Mouse (Mus musculus) cerebellum, adult 2 months (tissue): ENCODE results near the gene Tprg. TPM values are rescaled to one million over a fixed set of nuclear protein-coding genes. Genes with fewer than 3 reads are reported as not detected.

Experiments
- DNase-seq, 2 experiments: peaks; one replicate each; pipeline ENCODE4 v3.0.0; 2021
- H3K27ac ChIP-seq: fragments of 200-500 bp; 2 replicates; pipeline ENCODE4 v1.5.1; 2012; ENCODE audit warnings: low read length, control low read depth, inconsistent platforms; ENCODE audit not compliant: insufficient read depth
- H3K27me3 ChIP-seq: fragments of 200-500 bp; 2 replicates; pipeline ENCODE4 v1.6.1; 2012; ENCODE audit warnings: inconsistent platforms, mild to moderate bottlenecking, low read length, moderate library complexity; ENCODE audit not compliant: control insufficient read depth, insufficient read depth
- H3K4me1 ChIP-seq: fragments of 200-500 bp; 2 replicates; pipeline ENCODE4 v1.6.1; 2011; ENCODE audit warnings: low read length; ENCODE audit not compliant: control insufficient read depth, insufficient read depth
- H3K4me3 ChIP-seq: fragments of 200-500 bp; replicated peaks from 2 replicates; pipeline ENCODE3; 2011; ENCODE audit warnings: mild to moderate bottlenecking, low read depth, low read length, control low read depth; ENCODE audit not compliant: insufficient read depth
- CTCF ChIP-seq: fragments of 200-500 bp; IDR thresholded peaks from 2 replicates; pipeline ENCODE4 v1.5.1; 2011; ENCODE audit warnings: low read depth, mild to moderate bottlenecking, control low read depth, low read length, moderate library complexity, borderline replicate concordance; ENCODE audit not compliant: insufficient read depth
- POLR2A ChIP-seq: fragments of 200-500 bp; IDR thresholded peaks from 2 replicates; pipeline ENCODE4 v1.6.1; 2011; ENCODE audit warnings: low read length, control low read depth, borderline replicate concordance; ENCODE audit not compliant: insufficient read depth
- WGBS: fragments of 180-500 bp; shearing (Covaris S2); methylation state at CpG from one replicate; pipeline ENCODE4 v1.1.7; 2018; 5-methylcytosine and 5-hydroxymethylcytosine counted together
- polyA plus RNA-seq: library from polyadenylated mRNA; depleted of rRNA; stranded (reverse); fragments of >200 nt; gene quantifications from 2 replicates; pipeline ENCODE4 v1.2.3, GENCODE M21; 2012

The Tprg gene
- polyA plus RNA-seq, 1 experiment = 0.15 TPM

DNA sequence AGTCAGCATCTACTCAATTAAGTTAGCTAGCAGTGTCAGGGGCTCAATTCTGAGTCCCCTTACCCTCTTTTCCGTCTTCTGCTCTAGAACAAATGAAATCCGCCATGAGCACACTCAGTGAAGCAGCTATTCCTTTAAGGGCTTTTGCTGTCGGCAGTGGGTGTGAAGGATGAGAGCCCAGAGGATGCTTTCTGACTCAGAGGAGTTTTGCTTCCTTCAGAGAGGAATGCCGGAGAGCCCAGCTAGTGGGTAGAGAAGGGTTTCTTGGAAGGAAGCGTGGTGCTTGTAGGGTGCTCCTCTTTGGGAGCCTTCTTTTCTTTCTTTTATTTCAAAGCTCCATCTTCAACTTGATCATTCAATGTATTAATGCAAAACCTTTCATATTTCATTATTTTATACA lies 10.1 kb downstream of the Tprg start:
- no peak overlapping the region for H3K4me3 ChIP-seq
- H3K4me1 ChIP-seq = no peaks in the 10 kb centered on the region
- DNase-seq = no peak
- H3K27ac ChIP-seq = no peak overlapping the region
- no peak for TF ChIP-seq POLR2A
- TF ChIP-seq CTCF = no peak
- WGBS = 95% methylated on average over 5 of the region's 5 CpGs
- no peaks in the 10 kb centered on the region for H3K27me3 ChIP-seq

DNA sequence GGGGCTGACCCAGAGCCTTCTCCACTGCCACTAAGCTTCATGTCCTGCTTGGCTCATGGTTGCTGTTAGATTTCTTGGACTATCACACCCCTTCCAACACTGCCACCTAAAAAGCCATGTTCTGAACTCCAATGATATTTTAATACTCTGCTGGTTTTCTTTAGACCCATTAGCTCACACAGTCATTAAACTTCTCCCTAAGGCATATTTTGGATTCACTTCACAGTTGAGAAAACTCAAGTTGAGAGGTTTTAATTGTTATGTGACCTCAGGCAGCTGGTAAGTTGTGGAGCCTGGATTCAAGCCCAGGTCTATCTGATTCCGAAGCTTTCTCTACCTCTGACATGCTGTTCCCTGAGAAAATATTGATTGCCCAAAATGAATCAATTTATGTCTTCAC lies 11.6 kb downstream of the Tprg start:
- 18% methylated on average over 1 of the region's 1 CpGs for WGBS
- Histone ChIP-seq H3K4me1 (no peaks in the 10 kb centered on the region), H3K4me3 (no peak overlapping the region), H3K27me3 (no peaks in the 10 kb centered on the region), H3K27ac (no peak overlapping the region)
- DNase-seq = no peak
- TF ChIP-seq CTCF = no peak
- no peak for TF ChIP-seq POLR2A

DNA sequence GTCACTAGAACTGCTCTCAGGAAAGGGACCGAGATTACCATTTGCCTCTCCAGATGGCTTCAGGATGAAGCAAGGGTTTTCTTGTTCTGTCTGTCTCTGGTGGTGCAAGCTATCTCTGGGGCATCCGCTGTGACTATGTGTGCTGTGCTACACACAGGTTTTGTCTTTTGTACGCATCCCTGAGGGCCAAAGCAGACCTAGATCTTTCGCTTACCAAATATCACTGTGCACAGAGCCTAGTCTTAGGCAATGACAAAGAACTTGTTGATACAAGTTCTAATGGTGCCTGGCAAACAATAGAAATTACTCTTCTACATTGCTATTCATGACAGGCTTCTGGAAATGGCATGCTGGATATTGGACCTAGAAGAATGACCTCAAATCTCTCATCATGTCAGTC lies 16.0 kb downstream of the Tprg start:
- Histone ChIP-seq H3K4me1 (no peaks in the 10 kb centered on the region), H3K27me3 (no peaks in the 10 kb centered on the region), H3K27ac (no peak overlapping the region), H3K4me3 (no peak overlapping the region)
- no peak for DNase-seq
- 85% methylated on average over 4 of the region's 4 CpGs for WGBS
- TF ChIP-seq POLR2A (no peak), CTCF (no peak)

DNA sequence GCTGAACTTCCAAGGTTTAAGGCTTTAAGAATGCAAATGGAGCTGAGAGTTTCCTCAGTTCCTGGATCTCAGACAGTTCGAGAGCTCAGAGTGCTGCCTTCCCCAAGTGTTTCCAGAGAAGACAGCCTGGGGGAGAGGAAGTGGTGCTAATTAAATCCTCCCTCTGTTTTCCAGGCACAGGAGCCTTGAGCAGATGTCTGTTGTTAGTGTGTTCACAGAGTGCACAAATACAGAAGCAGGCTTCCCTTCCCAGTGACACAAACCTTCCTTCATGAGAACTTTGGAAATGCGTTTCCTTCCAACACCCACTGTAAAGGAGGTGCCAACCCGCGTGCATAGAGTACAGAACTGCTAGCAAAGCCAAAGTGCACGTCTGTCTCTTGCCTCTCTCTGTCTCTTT lies 27.4 kb downstream of the Tprg start:
- 71% methylated on average over 5 of the region's 5 CpGs for WGBS
- DNase-seq = no peak
- TF ChIP-seq POLR2A (no peak), CTCF (no peak)
- Histone ChIP-seq H3K27ac (no peak overlapping the region), H3K4me3 (no peak overlapping the region), H3K4me1 (no peaks in the 10 kb centered on the region), H3K27me3 (no peaks in the 10 kb centered on the region)

DNA sequence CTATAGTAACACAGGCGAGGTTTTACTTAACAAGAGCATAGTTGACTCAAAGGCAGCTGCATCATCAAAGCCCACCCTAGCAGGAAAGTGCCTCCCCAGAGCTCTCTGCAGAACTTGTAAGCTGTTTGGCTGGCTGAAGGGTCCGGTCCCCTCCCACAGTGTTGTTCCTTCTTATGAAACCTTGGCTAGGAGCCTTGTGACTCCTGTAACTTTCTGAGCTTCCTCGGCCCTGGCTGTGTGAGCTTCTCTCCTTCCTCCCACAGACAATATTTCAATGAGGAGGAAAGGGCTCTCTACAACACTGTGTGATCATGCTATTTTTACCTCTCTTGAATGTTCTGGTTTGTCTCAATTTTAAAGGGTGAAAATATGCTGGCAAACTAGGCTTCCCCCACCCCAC lies 28.5 kb downstream of the Tprg start:
- no peak for DNase-seq
- Histone ChIP-seq H3K27me3 (no peaks in the 10 kb centered on the region), H3K4me1 (no peaks in the 10 kb centered on the region), H3K27ac (no peak overlapping the region), H3K4me3 (no peak overlapping the region)
- no peak for TF ChIP-seq POLR2A
- no peak for TF ChIP-seq CTCF
- 49% methylated on average over 3 of the region's 3 CpGs for WGBS

DNA sequence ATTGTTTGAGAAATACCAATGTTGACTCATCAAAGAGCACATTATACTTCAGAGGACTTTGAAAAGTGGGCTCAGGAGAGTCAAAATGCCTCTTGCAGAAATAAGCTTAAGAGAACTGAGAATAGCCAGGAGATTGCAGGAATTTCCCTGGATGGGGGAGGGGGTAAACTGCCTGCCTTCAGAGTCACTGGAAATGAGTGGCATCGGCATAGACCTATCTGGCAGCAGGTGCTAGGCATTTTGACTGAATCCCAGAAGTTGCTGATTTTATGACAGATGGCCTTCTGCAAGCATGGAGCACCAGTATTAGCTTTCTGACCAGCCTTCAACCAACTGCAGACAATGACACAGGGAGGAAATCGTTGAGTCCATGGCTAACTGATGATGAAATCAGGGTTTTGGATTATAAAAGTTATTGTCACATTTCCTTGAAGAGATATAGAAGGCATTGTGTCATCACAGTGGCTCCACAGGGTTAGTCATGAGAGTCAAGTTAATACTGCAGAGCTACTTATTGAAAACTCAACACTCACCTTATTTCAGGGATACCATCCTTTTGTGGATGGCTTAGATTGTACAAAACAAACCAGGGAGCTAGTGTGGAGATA lies 39.1 kb downstream of the Tprg start:
- Histone ChIP-seq H3K27ac (no peak overlapping the region), H3K4me1 (no peaks in the 10 kb centered on the region), H3K27me3 (no peaks in the 10 kb centered on the region), H3K4me3 (no peak overlapping the region)
- 13% methylated on average over 2 of the region's 2 CpGs for WGBS
- TF ChIP-seq POLR2A (no peak), CTCF (no peak)
- no peak for DNase-seq

DNA sequence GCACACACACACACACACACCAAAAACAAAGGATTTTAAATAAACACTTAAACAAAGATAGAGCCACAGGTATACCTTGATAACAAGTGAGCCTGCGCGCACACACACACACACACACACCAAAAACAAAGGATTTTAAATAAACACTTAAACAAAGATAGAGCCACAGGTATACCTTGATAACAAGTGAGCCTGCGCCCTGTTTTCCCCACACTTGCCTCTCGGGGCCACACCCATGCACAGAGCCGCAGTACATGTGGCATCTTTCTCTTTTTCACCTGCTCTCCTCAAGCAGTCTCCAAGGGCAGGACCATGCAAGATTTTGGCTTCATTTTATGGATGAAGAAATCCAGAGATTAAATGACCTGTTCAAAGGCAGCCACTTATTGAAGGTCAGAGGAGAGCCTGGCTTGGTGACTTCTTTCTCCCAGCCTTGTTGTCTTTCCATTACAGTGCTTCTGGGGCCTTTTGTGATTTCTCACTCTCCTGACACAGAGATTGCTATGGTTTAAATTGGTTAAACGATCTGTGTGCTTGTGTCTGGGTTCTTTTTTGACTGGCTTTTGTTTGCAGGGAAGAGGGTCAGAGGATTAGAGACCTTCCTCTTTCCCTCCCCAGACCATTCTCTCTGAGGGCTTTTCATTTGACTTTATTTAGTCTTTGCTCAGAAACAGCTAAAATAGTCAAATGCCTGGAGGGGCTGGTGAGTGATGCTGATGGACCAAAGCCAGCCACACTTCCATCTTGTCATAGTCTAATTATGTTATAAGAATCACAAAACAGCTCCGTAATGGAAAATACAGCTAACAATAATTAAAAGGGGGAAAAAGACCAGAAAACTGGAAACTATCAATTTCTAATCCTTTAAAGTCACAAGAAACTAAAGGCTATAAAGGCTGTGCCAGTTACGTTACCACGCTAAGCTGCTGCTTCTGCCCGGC lies 46.9 kb downstream of the Tprg start:
- TF ChIP-seq POLR2A (no peak), CTCF (no peak)
- WGBS = 70% methylated on average over 10 of the region's 10 CpGs

More for the DNA sequence above, 46.9 kb downstream of the Tprg start:
- Histone ChIP-seq H3K4me1 (no peaks in the 10 kb centered on the region), H3K27me3 (no peaks in the 10 kb centered on the region), H3K27ac (no peak overlapping the region), H3K4me3 (no peak overlapping the region)
- no peak for DNase-seq
